Mouse (Mus musculus): ENCODE data around the gene Rad50. TPM values are rescaled to one million over a fixed set of nuclear protein-coding genes. Genes with fewer than 3 reads are reported as not detected.

Gene Rad50
- polyA plus RNA-seq, 1 experiment from 2014 or later: 21.3 TPM

GRCm38 (mm10) chr11:53622440-53622806 lies 84.7 kb downstream of the Rad50 start:
- Histone ChIP-seq H3K27ac (no peak overlapping the region), H3K4me2 (ENCODE audit: low read length) (no peak overlapping the region), H3K27me3 (ENCODE audit: insufficient read depth, low read length) (no peaks in the 10 kb centered on the region), H3K9ac (ENCODE audit: low read depth, low read length) (no peak overlapping the region), H3K36me3 (ENCODE audit: insufficient read depth, low read length) (no peaks in the 10 kb centered on the region), H3K4me3 (replicated peaks; ENCODE audit: low read depth, low read length) (no peak overlapping the region), H3K4me1 (replicated peaks; ENCODE audit: insufficient read depth, low read length) (no peaks in the 10 kb centered on the region), H3K9me3 (replicated peaks; ENCODE audit: low read length) (no peaks in the 10 kb centered on the region)
- no peak for TF ChIP-seq CTCF (IDR thresholded peaks at IDR 0.05; ENCODE audit: low read depth)
- no peak for ATAC-seq (replicated peaks; ENCODE audit: low FRiP score, low read depth)
- no peak for DNase-seq (ENCODE audit: low spot score)
- WGBS: 73% methylated on average over 6 of the region's 6 CpGs

- ATAC-seq (replicated peaks; ENCODE audit: low FRiP score, low read depth): no peak
- Histone ChIP-seq H3K9me3 (replicated peaks; ENCODE audit: low read length) (no peaks in the 10 kb centered on the region), H3K27me3 (ENCODE audit: insufficient read depth, low read length) (no peaks in the 10 kb centered on the region), H3K9ac (ENCODE audit: low read depth, low read length) (no peak overlapping the region), H3K4me3 (replicated peaks; ENCODE audit: low read depth, low read length) (no peak overlapping the region), H3K4me1 (replicated peaks; ENCODE audit: insufficient read depth, low read length) (no peaks in the 10 kb centered on the region), H3K36me3 (ENCODE audit: insufficient read depth, low read length) (no peaks in the 10 kb centered on the region), H3K4me2 (ENCODE audit: low read length) (no peak overlapping the region), H3K27ac (no peak overlapping the region)
- no peak for DNase-seq (ENCODE audit: low spot score)
- WGBS: 70% methylated on average over 11 of the region's 11 CpGs
- TF ChIP-seq CTCF (IDR thresholded peaks at IDR 0.05; ENCODE audit: low read depth): no peak
Measured at GRCm38 (mm10) chr11:53621582-53622439, 85.3 kb downstream of the Rad50 start.

- Histone ChIP-seq H3K9ac (ENCODE audit: low read depth, low read length) (no peak overlapping the region), H3K4me2 (ENCODE audit: low read length) (no peak overlapping the region), H3K27me3 (ENCODE audit: insufficient read depth, low read length) (no peaks in the 10 kb centered on the region), H3K4me1 (replicated peaks; ENCODE audit: insufficient read depth, low read length) (no peaks in the 10 kb centered on the region), H3K27ac (no peak overlapping the region), H3K4me3 (replicated peaks; ENCODE audit: low read depth, low read length) (no peak overlapping the region), H3K36me3 (ENCODE audit: insufficient read depth, low read length) (no peaks in the 10 kb centered on the region), H3K9me3 (replicated peaks; ENCODE audit: low read length) (no peaks in the 10 kb centered on the region)
- TF ChIP-seq CTCF (IDR thresholded peaks at IDR 0.05; ENCODE audit: low read depth): no peak
- no peak for ATAC-seq (replicated peaks; ENCODE audit: low FRiP score, low read depth)
- DNase-seq (ENCODE audit: low spot score): no peak
- WGBS: 91% methylated on average over 4 of the region's 4 CpGs
Measured at GRCm38 (mm10) chr11:53620094-53620493, 87.0 kb downstream of the Rad50 start.

- 68% methylated on average over 6 of the region's 6 CpGs for WGBS
- ATAC-seq (replicated peaks; ENCODE audit: low FRiP score, low read depth): no peak
Measured at GRCm38 (mm10) chr11:53619428-53619827, 87.7 kb downstream of the Rad50 start.

GRCm38 (mm10) chr11:53618619-53619198 lies 88.4 kb downstream of the Rad50 start, which contains the start of gene Il4:
Gene Il4, minus strand, starts transcription at chr11:53618669.
- no peaks in the 10 kb centered on the region for H3K9me3 ChIP-seq (replicated peaks; ENCODE audit: low read length)
- H3K4me2 ChIP-seq (ENCODE audit: low read length): no peak within 1 kb of the TSS
- 89% methylated on average over 7 of the region's 7 CpGs for WGBS

More at GRCm38 (mm10) chr11:53619428-53619827, 87.7 kb downstream of the Rad50 start:
- no peak overlapping the region for H3K9ac ChIP-seq (ENCODE audit: low read depth, low read length)
- no peaks in the 10 kb centered on the region for H3K4me1 ChIP-seq (replicated peaks; ENCODE audit: insufficient read depth, low read length)
- no peaks in the 10 kb centered on the region for H3K36me3 ChIP-seq (ENCODE audit: insufficient read depth, low read length)
- H3K27ac ChIP-seq: no peak overlapping the region
- no peaks in the 10 kb centered on the region for H3K27me3 ChIP-seq (ENCODE audit: insufficient read depth, low read length)
- no peak for TF ChIP-seq CTCF (IDR thresholded peaks at IDR 0.05; ENCODE audit: low read depth)
- no peaks in the 10 kb centered on the region for H3K9me3 ChIP-seq (replicated peaks; ENCODE audit: low read length)
- H3K4me2 ChIP-seq (ENCODE audit: low read length): no peak overlapping the region
- no peak for DNase-seq (ENCODE audit: low spot score)
- no peak overlapping the region for H3K4me3 ChIP-seq (replicated peaks; ENCODE audit: low read depth, low read length)

GRCm38 (mm10) chr11:53617562-53618109 lies 89.5 kb downstream of the Rad50 start:
- TF ChIP-seq CTCF (IDR thresholded peaks at IDR 0.05; ENCODE audit: low read depth): no peak
- H3K27me3 ChIP-seq (ENCODE audit: insufficient read depth, low read length): no peaks in the 10 kb centered on the region
- H3K4me3 ChIP-seq (replicated peaks; ENCODE audit: low read depth, low read length): no peak overlapping the region
- WGBS: 56% methylated on average over 4 of the region's 4 CpGs
- DNase-seq (ENCODE audit: low spot score) (no peak), ATAC-seq (replicated peaks; ENCODE audit: low FRiP score, low read depth) (no peak)
- H3K9ac ChIP-seq (ENCODE audit: low read depth, low read length): no peak overlapping the region
- no peak overlapping the region for H3K27ac ChIP-seq
- H3K9me3 ChIP-seq (replicated peaks; ENCODE audit: low read length): no peaks in the 10 kb centered on the region
- no peaks in the 10 kb centered on the region for H3K4me1 ChIP-seq (replicated peaks; ENCODE audit: insufficient read depth, low read length)
- H3K36me3 ChIP-seq (ENCODE audit: insufficient read depth, low read length): no peaks in the 10 kb centered on the region
- H3K4me2 ChIP-seq (ENCODE audit: low read length): no peak overlapping the region

More at GRCm38 (mm10) chr11:53618619-53619198, 88.4 kb downstream of the Rad50 start, which contains the start of gene Il4:
- no peak for ATAC-seq (replicated peaks; ENCODE audit: low FRiP score, low read depth)
- Histone ChIP-seq H3K4me1 (replicated peaks; ENCODE audit: insufficient read depth, low read length) (no peaks in the 10 kb centered on the region), H3K4me3 (replicated peaks; ENCODE audit: low read depth, low read length) (no peak within 1 kb of the TSS), H3K36me3 (ENCODE audit: insufficient read depth, low read length) (no peaks in the 10 kb centered on the region), H3K9ac (ENCODE audit: low read depth, low read length) (no peak within 1 kb of the TSS), H3K27me3 (ENCODE audit: insufficient read depth, low read length) (no peaks in the 10 kb centered on the region), H3K27ac (no peak within 1 kb of the TSS)
- no peak for DNase-seq (ENCODE audit: low spot score)
- TF ChIP-seq CTCF (IDR thresholded peaks at IDR 0.05; ENCODE audit: low read depth): no peak
